Mouse (Mus musculus): ENCODE data around the gene Tfap2a.

Tfap2a gene

GRCm38 (mm10) chr13:40711661-40712525 is 26.3 kb downstream of the Tfap2a start:
- no peak for DNase-seq

DNA sequence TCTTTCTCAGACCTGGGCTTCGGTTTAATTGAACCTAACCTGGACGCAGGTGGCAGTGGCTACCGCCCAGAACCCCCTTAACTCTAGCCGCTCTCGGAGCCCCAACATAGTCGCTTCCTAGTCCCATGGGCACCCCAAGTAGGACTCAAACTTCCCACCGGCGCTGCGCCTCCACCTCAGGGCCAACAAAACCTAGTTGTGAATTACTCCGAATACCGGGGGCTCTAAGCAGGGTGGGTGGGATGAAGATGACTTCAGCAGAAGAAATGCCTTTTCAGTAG is 28.2 kb downstream of the Tfap2a start:
- DNase-seq, result no peak

- no peak for DNase-seq
Observed at GRCm38 (mm10) chr13:40709321-40710061, 28.7 kb downstream of the Tfap2a start.

GRCm38 (mm10) chr13:40708913-40709312 is 29.3 kb downstream of the Tfap2a start:
- DNase-seq, result no peak

GRCm38 (mm10) chr13:40708271-40708670 is 29.9 kb downstream of the Tfap2a start:
- DNase-seq, result no peak

DNA sequence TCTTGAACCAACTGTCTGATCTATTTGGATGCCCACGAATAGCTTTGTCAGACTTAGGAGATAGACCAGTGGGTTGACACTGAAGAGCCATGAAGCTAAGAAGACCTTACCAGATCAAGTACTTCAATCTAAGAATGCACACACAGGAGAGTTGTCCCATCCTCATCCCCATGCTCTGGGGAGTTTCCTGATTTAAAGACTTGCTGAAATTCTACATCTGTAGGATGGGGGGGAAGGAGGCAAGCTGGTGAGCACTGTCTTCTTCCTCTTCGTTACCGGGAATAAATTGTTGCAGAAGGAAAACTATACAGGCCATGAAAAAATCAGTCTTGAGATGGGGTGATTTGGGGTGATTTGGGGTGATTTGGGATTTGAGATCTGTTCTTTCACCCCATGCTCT is 30.5 kb downstream of the Tfap2a start:
- no peak for DNase-seq

DNA sequence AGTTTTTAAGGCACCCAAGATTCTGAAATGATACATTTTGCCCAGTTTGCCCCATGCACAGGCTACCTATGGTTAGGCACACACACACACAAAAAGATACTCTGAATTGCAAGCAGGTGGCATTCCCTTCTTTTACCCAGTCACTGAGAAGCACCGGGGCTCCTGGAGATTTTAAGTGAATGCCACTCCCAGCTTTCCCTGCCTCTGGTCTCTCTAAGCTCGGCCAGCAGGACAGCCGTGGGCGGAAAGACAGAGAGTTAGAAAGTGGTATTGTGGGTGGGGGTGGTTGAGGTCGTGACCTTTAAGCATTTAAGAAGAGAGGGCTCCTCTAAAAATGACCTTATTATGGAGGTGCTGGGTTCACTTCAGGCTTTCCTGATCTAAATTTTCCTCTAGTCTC is 31.6 kb downstream of the Tfap2a start:
- DNase-seq, result no peak

DNA sequence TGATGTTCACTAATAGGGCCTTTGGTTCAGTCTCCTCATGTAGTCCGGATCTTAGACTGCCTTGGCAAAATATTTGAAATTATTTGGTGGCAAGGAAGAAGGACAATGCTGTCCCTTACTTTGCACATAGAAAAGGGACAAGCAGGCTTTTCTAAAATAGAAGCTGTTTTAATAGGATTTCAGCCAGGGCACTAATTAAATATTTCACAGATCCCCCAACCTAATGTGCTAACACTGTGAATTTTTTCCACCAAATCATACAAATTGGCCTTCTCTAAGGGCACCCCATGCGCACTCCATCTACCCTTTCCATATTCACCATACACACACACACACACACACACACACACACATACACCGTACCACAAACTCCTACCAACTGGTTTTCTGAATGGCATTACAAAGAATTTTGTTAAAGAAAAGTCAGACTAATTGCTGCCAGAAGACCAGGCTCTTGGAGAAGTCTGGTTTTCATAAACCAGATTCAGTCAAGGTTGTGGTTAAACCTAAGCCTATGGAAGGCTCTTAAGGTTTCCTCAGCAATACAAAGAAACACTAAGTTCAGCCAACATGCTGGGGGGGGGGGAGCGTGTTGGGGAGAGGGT is 32.3 kb downstream of the Tfap2a start:
- DNase-seq, result no peak

DNA sequence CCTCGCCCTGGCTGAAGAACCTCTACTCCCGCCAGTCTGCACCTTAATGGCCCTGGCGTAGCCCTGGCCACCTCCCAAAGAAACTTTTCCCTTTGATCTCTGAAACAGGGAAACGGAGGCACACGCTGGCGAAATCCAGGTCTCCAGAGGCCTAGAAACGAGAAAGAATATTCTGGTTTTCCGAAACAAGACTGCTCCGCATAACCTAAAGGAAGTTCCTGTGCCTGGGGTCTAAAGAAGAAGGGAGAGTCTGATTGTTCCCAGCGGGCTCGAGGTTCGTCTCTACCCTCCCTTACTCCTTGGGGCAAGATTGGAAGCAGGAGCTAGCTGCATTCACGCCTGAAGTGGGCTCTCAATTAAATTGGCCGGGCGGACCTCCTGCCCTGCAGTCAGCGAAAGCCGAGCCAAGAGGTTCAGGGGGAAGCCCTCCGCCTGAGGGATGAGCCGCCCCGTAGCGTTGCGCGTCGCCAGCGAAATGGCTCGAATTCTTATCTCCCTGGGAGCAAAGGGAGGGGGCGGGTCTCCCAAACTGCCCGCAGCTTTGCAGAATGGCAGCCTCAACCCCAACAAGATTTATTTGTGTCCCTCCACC is 33.2 kb downstream of the Tfap2a start:
- DNase-seq, result no peak

- no peak for DNase-seq
Observed at GRCm38 (mm10) chr13:40703982-40704501, 34.1 kb downstream of the Tfap2a start.

- no peak for DNase-seq
Observed at GRCm38 (mm10) chr13:40703123-40703797, 34.9 kb downstream of the Tfap2a start.

DNA sequence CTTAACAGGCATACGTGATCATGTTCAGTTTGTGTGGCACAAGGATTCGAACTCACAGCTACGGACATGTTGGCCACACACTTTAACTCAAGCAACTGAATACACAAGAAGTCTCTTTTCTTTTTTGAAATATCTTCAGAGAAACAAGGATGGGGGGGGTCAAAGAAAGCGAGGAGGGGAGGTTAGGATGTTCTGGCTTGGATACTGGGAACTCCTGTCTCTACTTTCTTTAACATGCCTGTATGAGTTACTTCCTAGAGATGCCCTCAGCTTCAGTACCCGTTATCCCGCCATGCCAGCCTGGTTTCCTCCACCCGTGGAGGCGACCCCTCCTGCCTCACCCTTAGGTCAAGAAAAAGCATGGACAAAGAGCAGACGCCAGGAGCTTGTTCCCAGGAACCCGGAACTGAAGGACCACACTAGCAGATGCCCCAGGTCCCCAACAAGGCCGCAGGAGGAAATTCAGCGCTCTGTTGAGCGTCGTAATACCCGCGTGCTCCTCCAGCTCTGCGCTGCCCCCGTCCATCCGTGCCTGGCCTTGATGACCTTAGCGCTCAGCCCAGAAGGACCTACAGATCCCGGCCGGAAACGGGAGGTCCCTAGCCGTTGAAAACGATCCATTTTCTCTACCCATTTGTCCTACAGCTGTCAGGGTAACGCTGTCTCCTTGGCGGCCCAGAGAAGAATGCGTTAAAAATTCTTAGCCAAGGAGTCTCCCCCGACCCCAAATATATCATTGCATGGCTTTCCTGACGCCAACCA is 35.6 kb downstream of the Tfap2a start:
- DNase-seq, result no peak

DNA sequence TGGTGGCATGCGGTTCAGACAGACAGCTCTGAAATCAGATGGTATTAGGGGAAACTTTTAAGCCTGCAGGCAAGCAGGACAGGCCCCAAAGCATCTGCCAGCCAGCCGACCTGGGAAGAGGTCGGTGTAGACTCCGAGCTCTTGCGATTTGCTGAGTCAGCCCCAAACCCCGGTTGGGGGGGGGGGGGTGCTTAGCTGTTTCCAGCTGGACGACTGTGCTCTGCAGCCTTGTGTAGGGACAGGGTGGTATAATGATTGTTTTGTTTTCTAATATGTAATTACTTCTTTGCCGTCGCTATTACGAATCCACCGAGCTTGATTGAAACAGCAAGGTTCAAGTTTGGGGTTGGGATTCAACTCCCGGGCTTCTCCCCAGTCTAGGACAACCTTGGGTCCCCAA is 36.5 kb downstream of the Tfap2a start:
- DNase-seq, result no peak

- no peak for DNase-seq
Observed at GRCm38 (mm10) chr13:40685790-40686189, 52.4 kb downstream of the Tfap2a start.

DNA sequence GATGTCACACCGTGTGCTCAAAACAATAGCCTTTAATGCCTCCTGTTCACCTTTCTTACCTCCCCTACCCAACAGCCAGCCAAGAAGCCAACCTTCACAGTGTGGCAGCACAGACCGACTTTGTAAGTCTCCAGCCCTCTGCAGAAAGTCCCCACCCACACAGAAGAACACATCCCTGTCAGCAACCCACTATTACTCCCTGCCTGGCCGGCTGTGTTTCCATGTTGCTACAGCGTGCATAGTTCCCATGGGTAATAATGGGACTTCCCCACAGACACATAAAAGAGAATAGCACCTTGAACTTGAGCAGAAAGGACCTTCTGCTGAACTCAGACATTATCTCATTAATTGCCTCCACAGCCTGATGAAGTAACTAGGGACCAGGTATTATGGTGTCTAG is 61.4 kb downstream of the Tfap2a start:
- no peak for DNase-seq
